Mouse (Mus musculus): ENCODE measurements around the gene Prss45.
"Not testable (repeated sequence)": the region's sequence is repeated elsewhere in the genome, so short reads cannot be mapped to it uniquely, and the experiment has no call there.

Gene Prss45

GRCm38 (mm10) chr9:110834411-110834810 is at the start of gene Prss45:
Prss45 (plus strand) TSS chr9:110834588.
- no peak for DNase-seq (ENCODE audit: low read depth, low spot score)

GRCm38 (mm10) chr9:110788169-110788568 is 46.2 kb upstream of the Prss45 start:
- no peak for DNase-seq (ENCODE audit: low read depth, low spot score)

- DNase-seq (ENCODE audit: low read depth, low spot score) = no peak
Measured at GRCm38 (mm10) chr9:110790462-110790861, 43.9 kb upstream of the Prss45 start.

GRCm38 (mm10) chr9:110797013-110797412 is 37.4 kb upstream of the Prss45 start:
- no peak for DNase-seq (ENCODE audit: low read depth, low spot score)

GRCm38 (mm10) chr9:110797866-110798265 is 36.5 kb upstream of the Prss45 start, which contains the start of gene Prss42:
Prss42 (plus strand) TSS chr9:110798166.
- DNase-seq (ENCODE audit: low read depth, low spot score) = no peak

GRCm38 (mm10) chr9:110800834-110801479 is 33.4 kb upstream of the Prss45 start:
- DNase-seq (ENCODE audit: low read depth, low spot score) = no peak

GRCm38 (mm10) chr9:110803294-110803693 is 31.1 kb upstream of the Prss45 start:
- DNase-seq (ENCODE audit: low read depth, low spot score) = no peak

GRCm38 (mm10) chr9:110810051-110810450 is 24.3 kb upstream of the Prss45 start:
- no peak for DNase-seq (ENCODE audit: low read depth, low spot score)

GRCm38 (mm10) chr9:110813789-110814188 is 20.6 kb upstream of the Prss45 start, which contains the start of gene Prss44:
Prss44 (plus strand) TSS chr9:110813994.
- no peak for DNase-seq (ENCODE audit: low read depth, low spot score)

- DNase-seq (ENCODE audit: low read depth, low spot score) = not testable (repeated sequence)
Measured at GRCm38 (mm10) chr9:110820546-110820945, 13.8 kb upstream of the Prss45 start.

- DNase-seq (ENCODE audit: low read depth, low spot score) = no peak
Measured at GRCm38 (mm10) chr9:110821436-110821835, 13.0 kb upstream of the Prss45 start.

- DNase-seq (ENCODE audit: low read depth, low spot score) = no peak
Measured at GRCm38 (mm10) chr9:110825426-110825825, 9.0 kb upstream of the Prss45 start.

GRCm38 (mm10) chr9:110825832-110826231 is 8.6 kb upstream of the Prss45 start:
- no peak for DNase-seq (ENCODE audit: low read depth, low spot score)

- DNase-seq (ENCODE audit: low read depth, low spot score) = no peak
Measured at GRCm38 (mm10) chr9:110826390-110826789, 8.0 kb upstream of the Prss45 start, which contains the start of gene Prss43. Prss43 (plus strand) TSS chr9:110826690.

- no peak for DNase-seq (ENCODE audit: low read depth, low spot score)
Measured at GRCm38 (mm10) chr9:110833021-110833420, 1.4 kb upstream of the Prss45 start.

- DNase-seq (ENCODE audit: low read depth, low spot score) = no peak
Measured at GRCm38 (mm10) chr9:110834961-110835360, 573 bp downstream of the Prss45 start.

- no peak for DNase-seq (ENCODE audit: low read depth, low spot score)
Measured at GRCm38 (mm10) chr9:110836112-110836511, 1.7 kb downstream of the Prss45 start.

GRCm38 (mm10) chr9:110840905-110841304 is 6.5 kb downstream of the Prss45 start:
- no peak for DNase-seq (ENCODE audit: low read depth, low spot score)

- DNase-seq (ENCODE audit: low read depth, low spot score) = no peak
Measured at GRCm38 (mm10) chr9:110841438-110841837, 7.0 kb downstream of the Prss45 start.

- DNase-seq (ENCODE audit: low read depth, low spot score) = no peak
Measured at GRCm38 (mm10) chr9:110844206-110844605, 9.8 kb downstream of the Prss45 start, which contains the start of gene Prss46. Prss46 (plus strand) TSS chr9:110844506.

- no peak for DNase-seq (ENCODE audit: low read depth, low spot score)
Measured at GRCm38 (mm10) chr9:110849162-110849561, 14.8 kb downstream of the Prss45 start.

- no peak for DNase-seq (ENCODE audit: low read depth, low spot score)
Measured at GRCm38 (mm10) chr9:110855903-110856302, 21.5 kb downstream of the Prss45 start.

- DNase-seq (ENCODE audit: low read depth, low spot score) = no peak
Measured at GRCm38 (mm10) chr9:110856920-110857319, 22.5 kb downstream of the Prss45 start.
